Mouse (Mus musculus): ENCODE data around the gene Spp2.

The Spp2 gene

GRCm38 (mm10) chr1:88406807-88407198, at the start of gene Spp2:
TSS of gene Spp2 (plus strand) at chr1:88406961.
- DNase-seq, result no peak

GRCm38 (mm10) chr1:88357458-88358090, 49.2 kb upstream of the Spp2 start:
- peak in 1 of 2 experiments; percentile 17 for DNase-seq

GRCm38 (mm10) chr1:88358102-88358654, 48.6 kb upstream of the Spp2 start:
- DNase-seq, result no peak

- no peak for DNase-seq
Measured at GRCm38 (mm10) chr1:88361085-88361484, 45.7 kb upstream of the Spp2 start.

GRCm38 (mm10) chr1:88366881-88367644, 39.7 kb upstream of the Spp2 start:
- no peak for DNase-seq

- DNase-seq, result no peak
Measured at GRCm38 (mm10) chr1:88378446-88378845, 28.3 kb upstream of the Spp2 start.

GRCm38 (mm10) chr1:88391632-88392031, 15.1 kb upstream of the Spp2 start:
- DNase-seq, result no peak

GRCm38 (mm10) chr1:88393321-88393720, 13.4 kb upstream of the Spp2 start:
- no peak for DNase-seq

- no peak for DNase-seq
Measured at GRCm38 (mm10) chr1:88403378-88403777, 3.4 kb upstream of the Spp2 start.

GRCm38 (mm10) chr1:88406078-88406806, 519 bp upstream of the Spp2 start:
- DNase-seq, result no peak

GRCm38 (mm10) chr1:88408340-88408739, 1.6 kb downstream of the Spp2 start:
- DNase-seq, result no peak

GRCm38 (mm10) chr1:88412013-88412412, 5.3 kb downstream of the Spp2 start:
- DNase-seq, result no peak

GRCm38 (mm10) chr1:88418943-88419342, 12.2 kb downstream of the Spp2 start:
- no peak for DNase-seq

GRCm38 (mm10) chr1:88422045-88422444, 15.3 kb downstream of the Spp2 start:
- DNase-seq, result no peak

GRCm38 (mm10) chr1:88422846-88423395, 16.2 kb downstream of the Spp2 start:
- DNase-seq, result no peak

- peak; percentile 69 to 77 for DNase-seq
Measured at GRCm38 (mm10) chr1:88424602-88425252, 18.0 kb downstream of the Spp2 start.

- no peak for DNase-seq
Measured at GRCm38 (mm10) chr1:88427987-88428741, 21.4 kb downstream of the Spp2 start.

GRCm38 (mm10) chr1:88429413-88429812, 22.7 kb downstream of the Spp2 start:
- no peak for DNase-seq

GRCm38 (mm10) chr1:88431262-88431661, 24.5 kb downstream of the Spp2 start:
- DNase-seq, result no peak

GRCm38 (mm10) chr1:88432601-88433000, 25.8 kb downstream of the Spp2 start:
- DNase-seq, result no peak

- DNase-seq, result no peak
Measured at GRCm38 (mm10) chr1:88433096-88433883, 26.5 kb downstream of the Spp2 start.

All from thymus, postnatal 36 days (tissue).